Mouse (Mus musculus) heart, adult 18-20 months (tissue): ENCODE results near the gene Zfp787. TPM values are rescaled to one million over a fixed set of nuclear protein-coding genes. Genes with fewer than 3 reads are reported as not detected.

Experiments used
- DNase-seq, 2 experiments: peaks; one replicate each; pipeline ENCODE4 v3.0.0; 2021 to 2022; ENCODE audit warnings: mixed read lengths in 1 of 2
- total RNA-seq, 2 experiments: library from RNA; stranded (reverse); gene quantifications; 2 replicates each; pipeline ENCODE4 v1.2.3; 2021

Zfp787 gene
- total RNA-seq, 2 experiments from 2014 or later, result 31.3 to 32.3 TPM

DNA sequence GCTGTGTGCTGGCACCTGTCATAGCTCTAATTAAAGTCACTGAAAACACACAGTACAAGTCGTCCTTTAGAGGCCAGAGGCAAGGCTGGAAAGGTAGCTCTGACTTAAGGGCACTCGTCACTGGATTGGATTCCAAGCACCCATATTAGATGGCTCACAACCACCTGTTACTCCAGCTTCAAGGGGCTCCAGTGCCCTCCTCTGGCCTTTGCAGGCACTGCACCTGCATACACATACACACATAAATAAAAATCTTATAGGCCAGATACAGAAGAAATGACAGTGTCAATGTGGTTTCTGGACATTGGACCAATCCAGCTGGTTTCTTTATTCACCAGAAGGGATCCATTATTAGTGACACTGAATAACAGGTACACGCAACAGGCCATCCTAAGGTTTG, 36.3 kb downstream of the Zfp787 start:
- no peak for DNase-seq

Other genes starting within 250 kb of the Zfp787 start
- gene Vmn1r65, start 145.0 kb downstream of the Zfp787 start, total RNA-seq, result not detected
- gene Nlrp4c, start 110.8 kb downstream of the Zfp787 start, total RNA-seq, result not detected
- gene Zfp444, start 16.2 kb upstream of the Zfp787 start, total RNA-seq, result 10 to 100 TPM; 12.3 to 13.6 TPM
- not detected for gene Galp, start 41.1 kb upstream of the Zfp787 start, total RNA-seq
- gene Zscan5b, start 66.3 kb upstream of the Zfp787 start, total RNA-seq, result not detected
- not detected for gene Epp13, start 96.7 kb upstream of the Zfp787 start, total RNA-seq
- gene Zfp667, start 130.6 kb upstream of the Zfp787 start, total RNA-seq, result 1 to 10 TPM; 2.7 to 3.7 TPM
- gene Zfp583, start 175.3 kb upstream of the Zfp787 start, total RNA-seq, result 1 to 10 TPM; 2.9 to 3.0 TPM
- gene Gm3854, start 187.8 kb upstream of the Zfp787 start, total RNA-seq, result under 1 TPM; 0.22 to 0.36 TPM
- gene Zfp78, start 207.3 kb upstream of the Zfp787 start, total RNA-seq, result 1 to 10 TPM; 2.2 to 2.5 TPM
- gene Zfp28, start 227.3 kb upstream of the Zfp787 start, total RNA-seq, result 1 to 10 TPM; 2.8 to 3.7 TPM
- gene Smim17, start 242.7 kb upstream of the Zfp787 start, total RNA-seq, result not detected